Mouse (Mus musculus): Measurements from ENCODE around the gene Klhl12. TPM values are rescaled to one million over a fixed set of nuclear protein-coding genes. Genes with fewer than 3 reads are reported as not detected.
"Not testable (repeated sequence)": the region's sequence is repeated elsewhere in the genome, so short reads cannot be mapped to it uniquely, and the experiment has no call there.

Klhl12 gene
- polyA plus RNA-seq, 1 experiment from 2014 or later, result 27.6 TPM

DNA sequence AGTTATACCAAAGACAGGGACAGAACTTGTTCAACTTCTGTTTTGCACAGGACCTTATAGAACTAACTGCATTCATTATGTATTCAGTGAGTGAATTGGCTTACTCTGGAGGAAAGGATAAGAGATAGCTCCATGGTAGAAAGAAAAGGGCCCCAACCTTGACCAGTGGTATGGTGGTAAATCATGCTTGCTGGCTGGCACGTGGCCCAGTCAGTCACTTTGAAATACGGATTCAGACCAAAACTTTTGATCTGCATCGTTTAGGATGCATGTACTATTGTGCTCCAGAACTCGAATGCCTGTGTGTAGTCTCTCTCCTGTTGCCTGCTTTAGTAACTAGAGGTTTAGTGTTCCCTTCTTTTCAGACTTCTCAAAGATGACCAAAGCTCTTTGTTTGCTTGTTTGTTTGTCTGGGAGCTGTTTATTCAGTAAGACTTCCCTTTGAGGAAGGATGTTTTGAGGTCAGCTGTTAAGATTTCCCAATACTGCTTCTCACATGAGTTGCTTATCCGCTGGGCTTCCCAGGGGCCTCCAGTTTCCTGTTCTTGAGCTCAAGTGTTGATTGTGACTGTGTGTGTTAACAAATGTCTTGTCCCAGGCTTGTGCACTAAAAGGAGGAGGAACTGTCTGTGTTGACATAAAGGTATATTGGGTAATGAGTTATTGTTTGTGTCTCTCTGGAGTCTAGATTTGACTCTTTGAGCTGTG is 35.4 kb upstream of the Klhl12 start:
- Histone ChIP-seq H3K4me1 (peaks cover 43% of the 10 kb centered on the region), H3K27me3 (no peaks in the 10 kb centered on the region), H3K9me3 (replicated peaks) (no peaks in the 10 kb centered on the region), H3K9ac (no peak overlapping the region), H3K36me3 (peaks cover 21% of the 10 kb centered on the region), H3K27ac (replicated peaks) (peak overlapping the region; percentile 65), H3K4me3 (replicated peaks) (no peak overlapping the region), H3K4me2 (replicated peaks) (no peak overlapping the region)
- ATAC-seq (ENCODE audit: insufficient number of reproducible peaks, low FRiP score, low TSS enrichment, low read depth), result no peak
- whole genome bisulfite sequencing, result 49% methylated on average over 5 of the region's 5 CpGs

DNA sequence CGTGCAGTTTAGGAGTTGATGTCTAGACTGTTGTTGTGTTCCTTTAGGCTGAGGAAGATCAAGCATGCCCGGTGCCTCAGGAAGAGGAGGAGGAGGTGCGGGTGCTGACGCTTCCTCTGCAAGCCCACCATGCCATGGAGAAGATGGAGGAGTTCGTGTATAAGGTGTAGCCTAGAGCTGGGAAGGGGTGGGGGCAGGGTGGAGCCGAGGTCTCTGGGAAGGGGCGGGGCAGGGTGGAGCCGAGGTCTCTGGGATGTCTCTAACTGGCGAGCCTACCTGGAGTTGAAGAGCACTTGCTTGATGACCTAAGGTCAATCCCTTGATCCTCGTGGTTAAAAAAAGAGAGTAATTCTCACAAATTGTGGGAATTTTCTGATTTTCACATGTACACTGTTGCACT is 31.4 kb upstream of the Klhl12 start:
- WGBS, result 73% methylated on average over 10 of the region's 10 CpGs

DNA sequence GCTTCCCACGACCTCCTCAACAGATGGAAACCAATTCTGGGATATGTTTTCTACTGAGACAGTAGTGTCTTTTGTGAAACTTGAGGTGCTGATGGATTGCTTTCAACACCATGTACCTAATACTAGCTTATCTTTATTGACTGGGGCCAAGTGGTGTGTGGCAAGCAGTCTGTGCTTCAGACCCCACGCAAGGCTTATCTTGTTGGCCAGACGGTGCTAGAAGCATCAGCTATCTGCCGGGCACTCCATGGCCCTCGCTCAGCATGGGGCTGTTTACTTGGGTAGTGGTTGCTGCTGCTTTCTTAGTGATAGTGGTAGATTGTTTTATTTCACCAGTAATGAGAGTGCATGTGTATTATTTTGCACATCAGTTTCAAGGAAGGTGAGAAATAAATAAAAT is 29.0 kb upstream of the Klhl12 start:
- 80% methylated on average over 5 of the region's 5 CpGs for WGBS
- no peak overlapping the region for H3K4me3 ChIP-seq (replicated peaks)
- peaks cover 82% of the 10 kb centered on the region for H3K36me3 ChIP-seq
- H3K27ac ChIP-seq (replicated peaks), result no peak overlapping the region
- H3K9me3 ChIP-seq (replicated peaks), result no peaks in the 10 kb centered on the region
- H3K4me1 ChIP-seq, result no peaks in the 10 kb centered on the region
- H3K27me3 ChIP-seq, result no peaks in the 10 kb centered on the region
- ATAC-seq (ENCODE audit: insufficient number of reproducible peaks, low FRiP score, low TSS enrichment, low read depth), result no peak
- H3K9ac ChIP-seq, result no peak overlapping the region
- H3K4me2 ChIP-seq (replicated peaks), result no peak overlapping the region

More for the DNA sequence above, 31.4 kb upstream of the Klhl12 start:
- Histone ChIP-seq H3K4me3 (replicated peaks) (no peak overlapping the region), H3K9ac (no peak overlapping the region), H3K27ac (replicated peaks) (no peak overlapping the region), H3K4me2 (replicated peaks) (no peak overlapping the region), H3K36me3 (peaks cover 61% of the 10 kb centered on the region), H3K27me3 (no peaks in the 10 kb centered on the region), H3K9me3 (replicated peaks) (no peaks in the 10 kb centered on the region), H3K4me1 (peaks cover 17% of the 10 kb centered on the region)
- ATAC-seq (ENCODE audit: insufficient number of reproducible peaks, low FRiP score, low TSS enrichment, low read depth), result no peak

DNA sequence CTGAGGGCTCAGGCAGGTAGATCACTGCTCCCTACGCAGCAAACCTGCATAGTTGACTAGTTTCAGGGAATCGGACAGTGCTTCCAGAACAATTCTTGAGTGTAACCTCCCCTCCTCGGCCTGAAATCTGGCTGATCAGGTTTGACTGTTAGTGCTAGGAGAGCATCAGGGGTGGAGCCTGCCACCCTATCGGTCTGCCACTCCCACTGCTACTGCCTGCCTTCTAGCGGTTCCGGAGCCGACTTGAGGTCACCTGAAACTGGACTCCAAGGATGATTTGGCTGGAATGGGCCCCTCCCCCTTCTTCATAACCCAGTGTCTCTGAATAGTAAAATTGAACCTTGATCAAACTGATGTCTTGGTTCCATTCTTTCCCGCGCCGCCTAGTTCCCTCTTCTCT is 22.3 kb upstream of the Klhl12 start:
- WGBS, result 73% methylated on average over 10 of the region's 10 CpGs

DNA sequence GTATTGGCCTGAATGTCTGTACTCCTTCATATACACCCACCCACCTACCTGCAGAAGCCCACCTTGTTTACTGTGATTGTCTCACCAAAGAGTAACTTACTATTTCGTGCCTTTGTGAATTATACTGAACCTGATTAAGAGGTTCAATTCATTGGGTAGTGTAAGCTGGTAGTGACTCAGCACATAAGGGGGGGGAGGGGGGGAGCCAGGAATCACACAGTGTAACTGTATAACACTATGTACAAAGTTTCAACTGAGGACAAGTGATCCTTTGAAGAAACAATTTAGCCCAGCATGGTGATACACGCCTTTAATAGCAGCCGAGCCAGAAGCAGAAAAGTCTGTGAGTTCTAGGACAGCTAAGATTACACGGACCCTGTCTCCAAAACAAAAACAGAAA is 21.9 kb upstream of the Klhl12 start:
- Histone ChIP-seq H3K27ac (replicated peaks) (no peak overlapping the region), H3K4me3 (replicated peaks) (no peak overlapping the region), H3K4me1 (no peaks in the 10 kb centered on the region), H3K4me2 (replicated peaks) (no peak overlapping the region), H3K27me3 (no peaks in the 10 kb centered on the region), H3K36me3 (peaks cover 45% of the 10 kb centered on the region), H3K9me3 (replicated peaks) (no peaks in the 10 kb centered on the region), H3K9ac (no peak overlapping the region)
- no peak for ATAC-seq (ENCODE audit: insufficient number of reproducible peaks, low FRiP score, low TSS enrichment, low read depth)
- WGBS, result 89% methylated on average over 4 of the region's 4 CpGs

More for the DNA sequence above, 22.3 kb upstream of the Klhl12 start:
- H3K4me2 ChIP-seq (replicated peaks), result no peak overlapping the region
- no peak overlapping the region for H3K4me3 ChIP-seq (replicated peaks)
- H3K4me1 ChIP-seq, result no peaks in the 10 kb centered on the region
- no peaks in the 10 kb centered on the region for H3K27me3 ChIP-seq
- peaks cover 50% of the 10 kb centered on the region for H3K36me3 ChIP-seq
- no peak overlapping the region for H3K9ac ChIP-seq
- ATAC-seq (ENCODE audit: insufficient number of reproducible peaks, low FRiP score, low TSS enrichment, low read depth), result no peak
- no peak overlapping the region for H3K27ac ChIP-seq (replicated peaks)
- no peaks in the 10 kb centered on the region for H3K9me3 ChIP-seq (replicated peaks)

DNA sequence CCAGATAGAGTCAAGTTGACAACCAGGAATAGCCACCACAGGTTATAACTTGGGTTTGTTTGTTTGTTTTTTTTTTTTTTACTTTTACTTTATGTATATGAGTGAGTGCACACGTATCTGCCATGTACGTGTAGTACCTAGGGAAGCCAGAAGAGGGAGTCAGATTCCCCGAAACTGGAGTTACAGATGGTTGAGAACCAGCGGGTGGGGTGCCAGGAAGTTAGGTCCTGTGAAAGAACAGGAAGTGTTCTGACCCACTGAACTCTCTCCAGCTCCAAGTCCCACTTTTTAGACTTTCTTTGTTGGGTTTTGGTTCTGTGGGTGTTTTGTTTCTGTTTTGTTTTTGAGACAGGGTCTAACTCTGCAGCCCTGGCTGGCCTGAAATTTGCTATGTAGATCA is 19.9 kb upstream of the Klhl12 start:
- Histone ChIP-seq H3K9ac (no peak overlapping the region), H3K4me3 (replicated peaks) (no peak overlapping the region), H3K36me3 (peaks cover 28% of the 10 kb centered on the region), H3K4me2 (replicated peaks) (no peak overlapping the region), H3K27me3 (no peaks in the 10 kb centered on the region), H3K9me3 (replicated peaks) (no peaks in the 10 kb centered on the region), H3K4me1 (no peaks in the 10 kb centered on the region), H3K27ac (replicated peaks) (no peak overlapping the region)
- ATAC-seq (ENCODE audit: insufficient number of reproducible peaks, low FRiP score, low TSS enrichment, low read depth), result no peak
- 28% methylated on average over 4 of the region's 4 CpGs for WGBS

DNA sequence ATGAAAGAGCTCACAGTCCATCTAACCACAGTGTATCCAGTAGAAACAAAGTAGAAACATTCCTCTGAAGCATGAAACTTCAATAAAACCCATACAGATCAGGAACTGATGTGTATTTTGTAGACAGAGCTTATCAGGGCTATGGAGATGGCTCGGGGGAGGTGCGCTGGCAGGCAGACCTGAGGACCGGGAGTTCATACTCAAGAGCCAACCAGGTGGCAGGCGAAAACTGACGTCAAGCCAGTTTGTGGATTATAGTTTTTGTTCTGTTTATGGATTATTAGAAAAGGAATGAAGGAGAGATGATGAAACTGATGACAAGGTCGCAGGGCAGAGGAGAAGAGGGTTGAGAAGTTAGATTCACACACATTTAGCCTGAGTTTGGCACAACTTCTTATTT is 14.9 kb upstream of the Klhl12 start:
- Histone ChIP-seq H3K27me3 (no peaks in the 10 kb centered on the region), H3K9ac (no peak overlapping the region), H3K9me3 (replicated peaks) (no peaks in the 10 kb centered on the region), H3K36me3 (no peaks in the 10 kb centered on the region), H3K27ac (replicated peaks) (no peak overlapping the region), H3K4me1 (no peaks in the 10 kb centered on the region), H3K4me3 (replicated peaks) (no peak overlapping the region), H3K4me2 (replicated peaks) (no peak overlapping the region)
- WGBS, result 88% methylated on average over 6 of the region's 6 CpGs
- no peak for ATAC-seq (ENCODE audit: insufficient number of reproducible peaks, low FRiP score, low TSS enrichment, low read depth)

DNA sequence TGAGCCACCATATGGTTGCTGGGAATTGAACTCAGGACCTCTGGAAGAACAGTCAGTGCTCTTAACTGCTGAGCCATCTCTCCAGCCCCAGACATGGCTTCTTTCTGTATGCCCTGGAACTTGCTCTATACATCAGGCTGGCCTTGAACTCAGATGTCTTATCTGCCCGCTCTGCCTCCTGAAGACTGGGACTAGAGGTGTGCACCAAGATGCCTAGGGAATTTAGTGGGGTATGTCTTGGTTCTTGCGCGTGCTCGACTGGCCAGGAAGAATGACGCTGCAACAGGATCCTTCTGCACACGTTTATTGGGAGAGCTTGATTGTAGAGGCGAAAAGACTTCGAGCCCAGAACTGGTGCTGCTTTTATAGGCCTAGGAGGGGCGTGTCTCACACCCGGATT is 13.6 kb upstream of the Klhl12 start:
- H3K4me2 ChIP-seq (replicated peaks); H3K4me1 ChIP-seq; H3K27ac ChIP-seq (replicated peaks); ATAC-seq (ENCODE audit: insufficient number of reproducible peaks, low FRiP score, low TSS enrichment, low read depth); H3K27me3 ChIP-seq; H3K9ac ChIP-seq; H3K9me3 ChIP-seq (replicated peaks); H3K36me3 ChIP-seq; H3K4me3 ChIP-seq (replicated peaks): not testable (repeated sequence)
- 94% methylated on average over 8 of the region's 10 CpGs for WGBS

DNA sequence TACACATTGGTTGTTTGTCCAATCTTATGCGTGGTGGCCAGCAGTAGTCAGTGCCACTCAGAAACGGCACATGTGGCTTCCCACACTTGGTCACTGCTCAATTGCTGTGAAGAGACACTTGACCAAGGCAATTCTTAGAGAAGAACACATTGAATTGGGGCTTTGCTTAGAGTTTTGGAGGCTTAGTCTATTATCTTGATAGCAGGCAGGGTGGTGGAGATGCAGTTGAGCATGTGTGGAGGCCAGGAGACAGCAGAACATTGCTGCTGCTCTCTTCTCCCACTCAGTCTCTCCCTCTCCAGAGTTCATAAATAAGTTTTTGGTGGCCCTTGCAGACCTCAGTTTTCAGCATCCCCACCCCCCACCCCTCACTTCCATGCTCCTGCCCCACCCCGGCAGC is 12.9 kb upstream of the Klhl12 start:
- H3K4me2 ChIP-seq (replicated peaks), result no peak overlapping the region
- H3K9ac ChIP-seq, result no peak overlapping the region
- H3K36me3 ChIP-seq, result no peaks in the 10 kb centered on the region
- no peaks in the 10 kb centered on the region for H3K9me3 ChIP-seq (replicated peaks)
- 93% methylated on average over 3 of the region's 3 CpGs for WGBS
- H3K27me3 ChIP-seq, result no peaks in the 10 kb centered on the region
- ATAC-seq (ENCODE audit: insufficient number of reproducible peaks, low FRiP score, low TSS enrichment, low read depth), result no peak
- no peak overlapping the region for H3K4me3 ChIP-seq (replicated peaks)
- H3K27ac ChIP-seq (replicated peaks), result no peak overlapping the region
- H3K4me1 ChIP-seq, result no peaks in the 10 kb centered on the region

DNA sequence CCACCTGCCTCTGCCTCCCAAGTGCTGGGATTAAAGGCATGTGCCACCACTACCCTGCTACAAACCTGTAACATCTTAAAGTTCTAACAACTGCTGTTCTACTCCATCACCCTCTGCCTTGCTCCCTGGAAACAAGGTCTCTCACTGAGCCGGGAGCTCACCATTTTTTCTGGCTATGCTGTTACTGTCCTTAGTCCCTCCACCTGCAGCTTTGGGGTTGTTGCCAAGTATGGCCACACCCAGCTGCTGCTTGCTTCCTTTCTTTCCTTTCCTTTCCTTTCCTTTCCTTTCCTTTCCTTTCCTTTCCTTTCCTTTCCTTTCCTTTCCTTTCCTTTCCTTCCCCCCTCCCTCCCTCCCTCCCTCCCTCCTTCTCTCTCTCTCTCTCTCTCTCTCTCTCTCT is 12.0 kb upstream of the Klhl12 start:
- not testable (repeated sequence) for ATAC-seq (ENCODE audit: insufficient number of reproducible peaks, low FRiP score, low TSS enrichment, low read depth); H3K9ac ChIP-seq; H3K27me3 ChIP-seq; H3K4me3 ChIP-seq (replicated peaks); H3K9me3 ChIP-seq (replicated peaks); H3K36me3 ChIP-seq; H3K4me1 ChIP-seq; H3K27ac ChIP-seq (replicated peaks); H3K4me2 ChIP-seq (replicated peaks)
- 85% methylated on average over 1 of the region's 1 CpGs for WGBS

DNA sequence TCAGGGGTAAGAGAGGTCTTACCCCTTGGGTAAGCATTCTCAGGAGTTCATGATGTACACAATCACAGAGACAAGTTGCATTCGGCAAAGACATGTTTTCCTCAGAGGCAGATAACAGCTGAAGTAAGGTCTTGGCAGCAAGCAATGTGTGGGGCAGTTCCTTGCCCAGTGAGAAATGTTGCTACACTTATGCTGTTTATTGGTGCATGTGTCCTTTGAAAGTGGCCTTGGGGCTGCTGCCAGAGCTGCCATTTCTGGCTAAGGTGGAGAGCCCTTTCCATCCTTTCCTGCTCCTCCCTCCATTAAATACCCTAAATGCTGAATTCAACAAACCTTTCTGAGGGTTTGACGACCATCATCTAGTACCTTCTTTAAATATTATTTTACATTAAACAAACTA is 9.9 kb upstream of the Klhl12 start:
- Histone ChIP-seq H3K4me2 (replicated peaks) (no peak overlapping the region), H3K9ac (no peak overlapping the region), H3K36me3 (no peaks in the 10 kb centered on the region), H3K4me3 (replicated peaks) (no peak overlapping the region), H3K9me3 (replicated peaks) (no peaks in the 10 kb centered on the region), H3K4me1 (no peaks in the 10 kb centered on the region), H3K27ac (replicated peaks) (no peak overlapping the region), H3K27me3 (no peaks in the 10 kb centered on the region)
- 81% methylated on average over 2 of the region's 2 CpGs for WGBS
- ATAC-seq (ENCODE audit: insufficient number of reproducible peaks, low FRiP score, low TSS enrichment, low read depth), result no peak

DNA sequence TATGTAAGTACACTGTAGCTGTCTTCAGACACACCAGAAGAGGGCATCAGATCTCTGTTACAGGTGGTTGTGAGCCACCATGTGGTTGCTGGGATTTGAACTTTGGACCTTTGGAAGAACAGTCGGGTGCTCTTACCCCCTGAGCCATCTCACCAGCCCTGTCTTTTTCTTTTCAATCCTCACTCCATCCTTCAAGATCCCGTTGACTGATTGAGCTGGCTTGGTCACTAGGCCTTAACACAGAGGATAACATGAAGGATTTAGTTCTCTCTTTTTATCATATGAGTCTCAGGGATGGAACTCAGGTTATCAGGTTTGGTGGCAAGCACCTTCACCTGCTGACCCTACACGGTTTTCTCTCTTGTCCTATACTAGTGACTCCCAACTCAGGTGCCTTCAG is 6.8 kb upstream of the Klhl12 start:
- H3K27me3 ChIP-seq; H3K4me1 ChIP-seq; H3K9me3 ChIP-seq (replicated peaks); H3K9ac ChIP-seq; ATAC-seq (ENCODE audit: insufficient number of reproducible peaks, low FRiP score, low TSS enrichment, low read depth); H3K36me3 ChIP-seq; H3K27ac ChIP-seq (replicated peaks); H3K4me3 ChIP-seq (replicated peaks); H3K4me2 ChIP-seq (replicated peaks): not testable (repeated sequence)
- WGBS, result 72% methylated on average over 3 of the region's 3 CpGs
